Mouse (Mus musculus) small intestine, adult 2 months (tissue): Measurements from ENCODE around the gene Mtm1. TPM values are rescaled to one million over a fixed set of nuclear protein-coding genes. Genes with fewer than 3 reads are reported as not detected.
"Not testable (repeated sequence)": the region's sequence is repeated elsewhere in the genome, so short reads cannot be mapped to it uniquely, and the experiment has no call there.

Experiments
- H3K27ac ChIP-seq: fragments of 200-500 bp; 2 replicates; pipeline ENCODE4 v1.5.1; 2012; ENCODE audit warnings: low read depth, low read length, control low read depth, inconsistent platforms; ENCODE audit not compliant: insufficient read depth
- H3K27me3 ChIP-seq: fragments of 200-500 bp; 2 replicates; pipeline ENCODE4 v1.6.1; 2012; ENCODE audit warnings: mild to moderate bottlenecking, moderate library complexity, low read length, inconsistent platforms; ENCODE audit not compliant: control insufficient read depth, insufficient read depth
- H3K36me3 ChIP-seq: fragments of 200-500 bp; 2 replicates; pipeline ENCODE4 v1.6.1; 2012; ENCODE audit warnings: mild to moderate bottlenecking, low read length, control low read depth, inconsistent platforms; ENCODE audit not compliant: control insufficient read depth, insufficient read depth
- H3K4me1 ChIP-seq: fragments of 200-500 bp; 2 replicates; pipeline ENCODE4 v1.6.1; 2012; ENCODE audit warnings: low read length, inconsistent platforms, mixed read lengths; ENCODE audit not compliant: control insufficient read depth, insufficient read depth, insufficient read length
- H3K4me3 ChIP-seq: fragments of 200-500 bp; 2 replicates; pipeline ENCODE4 v1.5.1; 2012; ENCODE audit warnings: low read depth, mild to moderate bottlenecking, control low read depth, inconsistent platforms, low read length, moderate library complexity
- CTCF ChIP-seq: fragments of 200-500 bp; IDR thresholded peaks from 2 replicates; pipeline ENCODE4 v1.5.1; 2012; ENCODE audit warnings: low read depth, mild to moderate bottlenecking, control low read depth, inconsistent platforms, low read length, moderate library complexity, mixed read lengths; ENCODE audit not compliant: insufficient replicate concordance, insufficient read length; ENCODE audit errors: extremely low read depth
- POLR2A ChIP-seq: fragments of 200-500 bp; IDR thresholded peaks from 2 replicates; pipeline ENCODE4 v1.6.1; 2012; ENCODE audit warnings: low read depth, mild to moderate bottlenecking, control low read depth, inconsistent platforms, low read length, moderate library complexity
- WGBS: fragments of 180-500 bp; shearing (Covaris S2); methylation state at CpG from one replicate; pipeline ENCODE4 v1.1.7; 2018; 5-methylcytosine and 5-hydroxymethylcytosine counted together
- polyA plus RNA-seq: library from polyadenylated mRNA; depleted of rRNA; stranded (reverse); fragments of >200 nt; gene quantifications from 2 replicates; pipeline ENCODE4 v1.2.3, GENCODE M21; 2012; rRNA removed

The Mtm1 gene
- polyA plus RNA-seq, 1 experiment: 2.6 TPM

- Histone ChIP-seq H3K4me3 (no peak overlapping the region), H3K36me3 (0 out of 2 replicates have a peak, but pooled peaks cover 2% of the 10 kb centered on the region), H3K4me1 (no peaks in the 10 kb centered on the region), H3K27ac (no peak overlapping the region), H3K27me3 (no peaks in the 10 kb centered on the region)
- no peak for TF ChIP-seq POLR2A
- 90% methylated on average over 5 of the region's 5 CpGs for WGBS
Observed at GRCm38 (mm10) chrX:71314380-71314779, 103.8 kb downstream of the Mtm1 start.

- WGBS: 75% methylated on average over 1 of the region's 1 CpGs
- TF ChIP-seq POLR2A (no peak), CTCF (no peak)
- H3K4me3 ChIP-seq: no peak overlapping the region
- H3K36me3 ChIP-seq: no peaks in the 10 kb centered on the region
- H3K27me3 ChIP-seq: no peaks in the 10 kb centered on the region
- no peaks in the 10 kb centered on the region for H3K4me1 ChIP-seq
- H3K27ac ChIP-seq: no peak overlapping the region
Observed at GRCm38 (mm10) chrX:71352033-71352432, 141.5 kb downstream of the Mtm1 start.

GRCm38 (mm10) chrX:71355331-71355730 lies 144.8 kb downstream of the Mtm1 start:
- TF ChIP-seq CTCF: no peak
- no peak for TF ChIP-seq POLR2A
- 51% methylated on average over 1 of the region's 1 CpGs for WGBS
- no peak overlapping the region for H3K27ac ChIP-seq
- no peaks in the 10 kb centered on the region for H3K4me1 ChIP-seq
- H3K27me3 ChIP-seq: no peaks in the 10 kb centered on the region
- H3K4me3 ChIP-seq: no peak overlapping the region
- H3K36me3 ChIP-seq: no peaks in the 10 kb centered on the region

- H3K36me3 ChIP-seq, H3K27me3 ChIP-seq, H3K27ac ChIP-seq, H3K4me1 ChIP-seq, H3K4me3 ChIP-seq: not testable (repeated sequence)
- 87% methylated on average over 10 of the region's 10 CpGs for WGBS
Observed at GRCm38 (mm10) chrX:71361793-71362192, 151.2 kb downstream of the Mtm1 start.

GRCm38 (mm10) chrX:71364062-71364461 lies 153.5 kb downstream of the Mtm1 start:
- H3K27ac ChIP-seq: peak overlapping the region; percentile 53; the same call in 1 of the 2 replicates
- TF ChIP-seq CTCF (no peak), POLR2A (no peak)
- no peaks in the 10 kb centered on the region for H3K27me3 ChIP-seq
- H3K36me3 ChIP-seq: no peaks in the 10 kb centered on the region
- peak overlapping the region; percentile 87 for H3K4me3 ChIP-seq
- H3K4me1 ChIP-seq: peaks cover 6% of the 10 kb centered on the region; the same call in 1 of the 2 replicates
- 31% methylated on average over 5 of the region's 5 CpGs for WGBS

- TF ChIP-seq CTCF (no peak), POLR2A (no peak)
Observed at GRCm38 (mm10) chrX:71364554-71364991, 154.0 kb downstream of the Mtm1 start, which contains the start of gene Mtmr1. TSS of gene Mtmr1 (plus strand) at chrX:71364760.

GRCm38 (mm10) chrX:71365011-71365410 lies 154.4 kb downstream of the Mtm1 start:
- Histone ChIP-seq H3K4me3 (peak overlapping the region; percentile 87), H3K36me3 (no peaks in the 10 kb centered on the region), H3K4me1 (peaks cover 6% of the 10 kb centered on the region; the same call in 1 of the 2 replicates), H3K27me3 (no peaks in the 10 kb centered on the region), H3K27ac (peak overlapping the region; percentile 85)
- WGBS: 38% methylated on average over 19 of the region's 20 CpGs
- no peak for TF ChIP-seq POLR2A
- TF ChIP-seq CTCF: no peak

More at GRCm38 (mm10) chrX:71364554-71364991, 154.0 kb downstream of the Mtm1 start, which contains the start of gene Mtmr1:
- H3K27ac ChIP-seq: peak within 1 kb of the TSS; percentile 85
- H3K36me3 ChIP-seq: no peaks in the 10 kb centered on the region
- H3K4me3 ChIP-seq: peak within 1 kb of the TSS; percentile 87
- H3K4me1 ChIP-seq: peaks cover 6% of the 10 kb centered on the region; the same call in 1 of the 2 replicates
- 14% methylated on average over 33 of the region's 47 CpGs for WGBS
- no peaks in the 10 kb centered on the region for H3K27me3 ChIP-seq

Other genes starting within 250 kb of the Mtm1 start
- gene Mamld1, start 160.5 kb upstream of the Mtm1 start, polyA plus RNA-seq: 0.80 and 0.85 TPM in 2 replicates
- 3.8 and 4.6 TPM in 2 replicates for gene Mtmr1, start 154.0 kb downstream of the Mtm1 start, polyA plus RNA-seq